Mouse (Mus musculus): ENCODE results near the gene Acsf2. TPM values are rescaled to one million over a fixed set of nuclear protein-coding genes. Genes with fewer than 3 reads are reported as not detected.

Gene Acsf2
- total and polyA plus RNA-seq, 3 experiments = 0.27 to 1.6 (median 1.6) TPM

- no peak for ATAC-seq (ENCODE audit: extremely low read depth, insufficient number of reproducible peaks, low FRiP score, poor library complexity, severe bottlenecking)
- H3K36me3 ChIP-seq (replicated peaks) = no peaks in the 10 kb centered on the region
Measured at GRCm38 (mm10) chr11:94563383-94563782, 38.3 kb downstream of the Acsf2 start.

DNA sequence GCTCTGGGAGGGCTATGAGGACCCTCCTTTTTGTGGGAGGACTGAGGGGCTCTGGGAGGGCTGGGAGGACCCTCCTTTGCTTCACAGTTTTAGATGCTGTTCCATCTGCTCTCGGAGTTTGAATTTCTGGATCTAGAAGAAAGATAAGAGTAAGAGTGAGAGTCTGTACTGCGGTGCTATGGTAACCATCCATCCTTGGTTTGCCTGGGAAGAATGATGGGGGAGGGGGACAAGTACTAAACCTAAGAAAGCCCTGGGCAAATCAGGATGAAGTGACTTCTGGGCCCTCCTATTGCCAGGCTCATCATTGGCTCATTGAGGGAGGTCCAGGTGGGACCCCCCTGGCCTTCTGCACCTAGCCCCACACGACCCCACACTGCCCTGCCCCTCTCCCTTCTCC, 43.4 kb downstream of the Acsf2 start:
- TF ChIP-seq GATA2 (IDR thresholded peaks at IDR 0.05; ENCODE audit: borderline replicate concordance, low read depth, low read length) (no peak), CTCF (IDR thresholded peaks at IDR 0.05; ENCODE audit: low read depth, low read length) (no peak), TAL1 (conservative IDR thresholded peaks at IDR 0.05; ENCODE audit: low read depth, low read length) (no peak), GATA1 (IDR thresholded peaks at IDR 0.05; ENCODE audit: borderline replicate concordance, low read length) (no peak), POLR2AphosphoS5 (IDR thresholded peaks at IDR 0.05; ENCODE audit: insufficient replicate concordance, low read depth, low read length) (no peak)
- H3K4me1 ChIP-seq (ENCODE audit: insufficient read depth, low read depth, low read length) = no peaks in the 10 kb centered on the region
- DNase-seq (ENCODE audit: low spot score) (no peak), ATAC-seq (ENCODE audit: extremely low read depth, insufficient number of reproducible peaks, low FRiP score, poor library complexity, severe bottlenecking) (no peak)
- H3K9me3 ChIP-seq (replicated peaks) = no peaks in the 10 kb centered on the region
- H3K36me3 ChIP-seq (replicated peaks) = no peaks in the 10 kb centered on the region
- H3K4me3 ChIP-seq (ENCODE audit: low read depth, low read length) = no peak overlapping the region
- no peaks in the 10 kb centered on the region for H3K27me3 ChIP-seq (ENCODE audit: insufficient read depth, low read length)

More at GRCm38 (mm10) chr11:94563383-94563782, 38.3 kb downstream of the Acsf2 start:
- no peak overlapping the region for H3K4me3 ChIP-seq (ENCODE audit: low read depth, low read length)
- peaks cover 30% of the 10 kb centered on the region; the same call in 1 of the 2 replicates for H3K27me3 ChIP-seq (ENCODE audit: insufficient read depth, low read length)
- no peak for DNase-seq (ENCODE audit: low spot score)
- no peaks in the 10 kb centered on the region for H3K9me3 ChIP-seq (replicated peaks)
- H3K4me1 ChIP-seq (ENCODE audit: insufficient read depth, low read depth, low read length) = no peaks in the 10 kb centered on the region
- TF ChIP-seq TAL1 (conservative IDR thresholded peaks at IDR 0.05; ENCODE audit: low read depth, low read length) (no peak), CTCF (IDR thresholded peaks at IDR 0.05; ENCODE audit: low read depth, low read length) (no peak), GATA2 (IDR thresholded peaks at IDR 0.05; ENCODE audit: borderline replicate concordance, low read depth, low read length) (no peak), POLR2AphosphoS5 (IDR thresholded peaks at IDR 0.05; ENCODE audit: insufficient replicate concordance, low read depth, low read length) (no peak), GATA1 (IDR thresholded peaks at IDR 0.05; ENCODE audit: borderline replicate concordance, low read length) (no peak)

DNA sequence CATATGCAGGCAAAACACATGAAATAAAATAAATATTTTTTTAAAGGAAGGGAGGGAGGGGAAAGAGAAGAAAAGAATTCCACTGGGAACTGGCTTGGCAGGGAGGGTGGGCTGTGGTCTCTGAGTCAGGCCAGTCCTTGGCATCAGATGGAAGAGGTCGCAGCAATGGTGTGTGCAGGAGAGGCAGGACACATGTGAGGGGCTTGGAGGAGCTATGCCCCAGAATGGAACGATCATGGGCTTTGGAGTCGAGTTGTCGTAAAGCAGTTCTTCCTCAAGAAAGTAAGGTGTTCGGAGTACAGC, 51.3 kb downstream of the Acsf2 start:
- H3K36me3 ChIP-seq (replicated peaks) = peaks cover 13% of the 10 kb centered on the region
- no peaks in the 10 kb centered on the region for H3K9me3 ChIP-seq (replicated peaks)
- ATAC-seq (ENCODE audit: extremely low read depth, insufficient number of reproducible peaks, low FRiP score, poor library complexity, severe bottlenecking) (no peak), DNase-seq (ENCODE audit: low spot score) (no peak)
- H3K4me1 ChIP-seq (ENCODE audit: insufficient read depth, low read depth, low read length) = peaks cover 23% of the 10 kb centered on the region
- H3K27me3 ChIP-seq (ENCODE audit: insufficient read depth, low read length) = peaks cover 8% of the 10 kb centered on the region; the same call in 1 of the 2 replicates
- no peak overlapping the region for H3K4me3 ChIP-seq (ENCODE audit: low read depth, low read length)
- TF ChIP-seq TAL1 (conservative IDR thresholded peaks at IDR 0.05; ENCODE audit: low read depth, low read length) (no peak), POLR2AphosphoS5 (IDR thresholded peaks at IDR 0.05; ENCODE audit: insufficient replicate concordance, low read depth, low read length) (no peak), GATA2 (IDR thresholded peaks at IDR 0.05; ENCODE audit: borderline replicate concordance, low read depth, low read length) (no peak), GATA1 (IDR thresholded peaks at IDR 0.05; ENCODE audit: borderline replicate concordance, low read length) (no peak), CTCF (IDR thresholded peaks at IDR 0.05; ENCODE audit: low read depth, low read length) (no peak)

GRCm38 (mm10) chr11:94549691-94550441, 51.8 kb downstream of the Acsf2 start:
- H3K4me1 ChIP-seq (ENCODE audit: insufficient read depth, low read depth, low read length) = peaks cover 23% of the 10 kb centered on the region
- TF ChIP-seq CTCF (IDR thresholded peaks at IDR 0.05; ENCODE audit: low read depth, low read length) = no peak
- TF ChIP-seq TAL1 (conservative IDR thresholded peaks at IDR 0.05; ENCODE audit: low read depth, low read length) = no peak
- TF ChIP-seq GATA2 (IDR thresholded peaks at IDR 0.05; ENCODE audit: borderline replicate concordance, low read depth, low read length) = no peak
- TF ChIP-seq GATA1 (IDR thresholded peaks at IDR 0.05; ENCODE audit: borderline replicate concordance, low read length) = no peak
- no peaks in the 10 kb centered on the region for H3K9me3 ChIP-seq (replicated peaks)
- H3K4me3 ChIP-seq (ENCODE audit: low read depth, low read length) = no peak overlapping the region
- ATAC-seq (ENCODE audit: extremely low read depth, insufficient number of reproducible peaks, low FRiP score, poor library complexity, severe bottlenecking) = no peak
- peaks cover 8% of the 10 kb centered on the region; the same call in 1 of the 2 replicates for H3K27me3 ChIP-seq (ENCODE audit: insufficient read depth, low read length)
- no peak for DNase-seq (ENCODE audit: low spot score)
- H3K36me3 ChIP-seq (replicated peaks) = peaks cover 14% of the 10 kb centered on the region

GRCm38 (mm10) chr11:94548888-94549690, 52.6 kb downstream of the Acsf2 start, which contains the start of gene Rsad1:
Rsad1 (minus strand) TSS chr11:94549255.
- H3K4me1 ChIP-seq (ENCODE audit: insufficient read depth, low read depth, low read length) = peaks cover 23% of the 10 kb centered on the region
- TF ChIP-seq CTCF (IDR thresholded peaks at IDR 0.05; ENCODE audit: low read depth, low read length) = peak; percentile 74
- no peak for TF ChIP-seq GATA2 (IDR thresholded peaks at IDR 0.05; ENCODE audit: borderline replicate concordance, low read depth, low read length)
- peak within 1 kb of the TSS; percentile 74 for H3K4me3 ChIP-seq (ENCODE audit: low read depth, low read length)
- DNase-seq (ENCODE audit: low spot score) (peak; percentile 89), ATAC-seq (ENCODE audit: extremely low read depth, insufficient number of reproducible peaks, low FRiP score, poor library complexity, severe bottlenecking) (peak; percentile 84)
- H3K36me3 ChIP-seq (replicated peaks) = peaks cover 22% of the 10 kb centered on the region
- H3K27me3 ChIP-seq (ENCODE audit: insufficient read depth, low read length) = peaks cover 8% of the 10 kb centered on the region; the same call in 1 of the 2 replicates
- no peaks in the 10 kb centered on the region for H3K9me3 ChIP-seq (replicated peaks)

DNA sequence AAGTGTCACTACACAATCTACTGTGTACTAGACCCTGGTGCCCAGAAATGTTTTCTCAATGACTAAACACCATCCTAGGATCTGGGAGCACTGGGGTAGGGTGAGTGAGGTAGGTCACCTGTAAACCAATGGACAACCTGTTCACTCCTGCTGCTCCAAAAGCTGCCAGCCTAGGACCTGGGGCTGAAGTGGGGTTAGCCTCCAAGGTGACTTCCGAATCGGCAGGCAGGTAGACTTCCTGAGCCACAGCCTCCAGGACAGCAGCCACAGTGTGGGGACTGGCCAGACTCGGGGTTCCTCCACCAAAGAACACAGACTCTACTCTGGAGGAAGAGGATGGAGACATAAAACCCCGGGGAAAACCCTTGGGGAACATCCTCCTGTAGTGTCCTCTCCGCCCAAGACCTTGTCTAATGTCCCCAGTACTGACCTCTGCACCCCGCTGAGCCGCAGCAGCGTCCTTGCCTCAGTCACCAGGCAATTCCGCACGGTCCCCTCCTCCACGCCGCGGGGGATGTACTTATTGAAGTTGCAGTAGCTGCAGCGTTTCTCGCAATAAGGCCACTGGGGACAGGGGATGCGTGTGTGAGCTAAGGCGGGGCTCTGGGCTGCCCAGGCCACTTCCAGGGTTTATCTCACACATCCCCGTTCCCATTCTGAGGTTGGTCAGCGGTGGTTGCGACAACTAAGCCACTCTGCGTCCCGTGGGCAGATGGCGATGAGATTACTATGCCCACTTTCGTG, 53.5 kb downstream of the Acsf2 start:
- H3K4me3 ChIP-seq (ENCODE audit: low read depth, low read length) = peak overlapping the region; percentile 74
- H3K36me3 ChIP-seq (replicated peaks) = peaks cover 31% of the 10 kb centered on the region
- no peaks in the 10 kb centered on the region for H3K9me3 ChIP-seq (replicated peaks)
- peaks cover 8% of the 10 kb centered on the region; the same call in 1 of the 2 replicates for H3K27me3 ChIP-seq (ENCODE audit: insufficient read depth, low read length)
- ATAC-seq (ENCODE audit: extremely low read depth, insufficient number of reproducible peaks, low FRiP score, poor library complexity, severe bottlenecking) (no peak), DNase-seq (ENCODE audit: low spot score) (peak; percentile 54)
- TF ChIP-seq TAL1 (conservative IDR thresholded peaks at IDR 0.05; ENCODE audit: low read depth, low read length) = no peak
- no peak for TF ChIP-seq POLR2AphosphoS5 (IDR thresholded peaks at IDR 0.05; ENCODE audit: insufficient replicate concordance, low read depth, low read length)
- no peak for TF ChIP-seq GATA1 (IDR thresholded peaks at IDR 0.05; ENCODE audit: borderline replicate concordance, low read length)
- TF ChIP-seq CTCF (IDR thresholded peaks at IDR 0.05; ENCODE audit: low read depth, low read length) = no peak
- TF ChIP-seq GATA2 (IDR thresholded peaks at IDR 0.05; ENCODE audit: borderline replicate concordance, low read depth, low read length) = no peak
- peaks cover 23% of the 10 kb centered on the region for H3K4me1 ChIP-seq (ENCODE audit: insufficient read depth, low read depth, low read length)
